Mouse (Mus musculus): Measurements from ENCODE around the gene Lap3. TPM values are rescaled to one million over a fixed set of nuclear protein-coding genes. Genes with fewer than 3 reads are reported as not detected.

The Lap3 gene
- polyA plus RNA-seq, 1 experiment from 2014 or later: 109 TPM

DNA sequence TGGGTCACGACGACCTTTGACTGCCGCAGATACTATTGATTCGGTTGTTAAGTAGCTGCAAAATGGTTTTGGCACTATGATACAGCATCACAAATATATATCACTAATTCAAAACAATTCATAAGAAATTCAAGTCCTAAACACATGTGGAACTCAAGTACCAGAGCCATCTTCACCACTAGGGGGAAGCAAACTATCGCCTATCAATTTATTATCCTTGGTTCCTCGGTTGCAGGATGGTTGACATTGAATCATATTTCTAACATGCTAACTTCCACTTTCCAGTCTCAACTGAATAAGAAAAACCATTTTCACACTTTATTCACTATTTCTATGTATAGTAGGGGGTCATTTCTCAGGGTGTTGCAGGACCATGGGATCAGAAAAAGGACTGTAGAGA, 19.0 kb upstream of the Lap3 start:
- no peaks in the 10 kb centered on the region for H3K36me3 ChIP-seq (ENCODE audit: insufficient read depth, low read length)

GRCm38 (mm10) chr5:45474758-45475157, 18.4 kb upstream of the Lap3 start:
- 75% methylated on average over 3 of the region's 4 CpGs for WGBS
- H3K4me2 ChIP-seq (replicated peaks; ENCODE audit: low read depth, low read length): no peak overlapping the region
- no peak for ATAC-seq (ENCODE audit: low FRiP score, low TSS enrichment)
- H3K9me3 ChIP-seq (ENCODE audit: low read length): no peaks in the 10 kb centered on the region
- H3K4me1 ChIP-seq (ENCODE audit: insufficient read depth, low read length): peaks cover 7% of the 10 kb centered on the region; the same call in 1 of the 2 replicates
- no peaks in the 10 kb centered on the region for H3K36me3 ChIP-seq (ENCODE audit: insufficient read depth, low read length)
- H3K27ac ChIP-seq (ENCODE audit: low read length): no peak overlapping the region
- H3K9ac ChIP-seq (replicated peaks; ENCODE audit: low read length): no peak overlapping the region
- H3K27me3 ChIP-seq (ENCODE audit: insufficient read depth, low read length): no peaks in the 10 kb centered on the region
- no peak overlapping the region for H3K4me3 ChIP-seq (ENCODE audit: low read length)

More for the DNA sequence above, 19.0 kb upstream of the Lap3 start:
- Histone ChIP-seq H3K4me1 (ENCODE audit: insufficient read depth, low read length) (peaks cover 7% of the 10 kb centered on the region; the same call in 1 of the 2 replicates), H3K27me3 (ENCODE audit: insufficient read depth, low read length) (no peaks in the 10 kb centered on the region), H3K9me3 (ENCODE audit: low read length) (no peaks in the 10 kb centered on the region), H3K4me2 (replicated peaks; ENCODE audit: low read depth, low read length) (no peak overlapping the region), H3K9ac (replicated peaks; ENCODE audit: low read length) (no peak overlapping the region), H3K27ac (ENCODE audit: low read length) (no peak overlapping the region), H3K4me3 (ENCODE audit: low read length) (no peak overlapping the region)
- ATAC-seq (ENCODE audit: low FRiP score, low TSS enrichment): no peak
- WGBS: 24% methylated on average over 6 of the region's 6 CpGs

DNA sequence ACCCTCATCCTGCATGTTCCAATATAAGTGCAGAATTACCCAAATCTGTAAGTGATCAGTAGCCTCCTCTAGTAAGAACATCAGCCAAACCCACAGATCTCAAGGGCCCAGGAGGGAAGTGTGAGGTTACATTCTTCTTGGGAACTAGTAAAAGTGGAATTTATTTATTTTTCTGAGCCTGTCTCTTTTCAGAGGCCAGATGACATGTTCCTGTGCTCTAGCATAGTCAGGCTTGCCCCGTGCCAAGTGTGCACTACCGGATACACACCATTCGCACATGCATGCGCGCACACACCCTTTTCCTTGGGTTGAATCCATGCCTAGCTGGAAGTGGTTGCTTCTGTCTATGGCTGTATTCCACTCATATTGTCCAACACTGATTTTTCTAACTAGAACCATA, 17.4 kb upstream of the Lap3 start:
- peaks cover 7% of the 10 kb centered on the region; the same call in 1 of the 2 replicates for H3K4me1 ChIP-seq (ENCODE audit: insufficient read depth, low read length)
- no peak overlapping the region for H3K4me3 ChIP-seq (ENCODE audit: low read length)
- H3K27me3 ChIP-seq (ENCODE audit: insufficient read depth, low read length): no peaks in the 10 kb centered on the region
- no peak for ATAC-seq (ENCODE audit: low FRiP score, low TSS enrichment)
- H3K36me3 ChIP-seq (ENCODE audit: insufficient read depth, low read length): no peaks in the 10 kb centered on the region
- no peak overlapping the region for H3K27ac ChIP-seq (ENCODE audit: low read length)
- H3K4me2 ChIP-seq (replicated peaks; ENCODE audit: low read depth, low read length): no peak overlapping the region
- 80% methylated on average over 5 of the region's 5 CpGs for WGBS
- no peaks in the 10 kb centered on the region for H3K9me3 ChIP-seq (ENCODE audit: low read length)
- no peak overlapping the region for H3K9ac ChIP-seq (replicated peaks; ENCODE audit: low read length)

GRCm38 (mm10) chr5:45476288-45476687, 16.9 kb upstream of the Lap3 start:
- Histone ChIP-seq H3K4me2 (replicated peaks; ENCODE audit: low read depth, low read length) (no peak overlapping the region), H3K9me3 (ENCODE audit: low read length) (no peaks in the 10 kb centered on the region), H3K27me3 (ENCODE audit: insufficient read depth, low read length) (no peaks in the 10 kb centered on the region), H3K4me1 (ENCODE audit: insufficient read depth, low read length) (peaks cover 7% of the 10 kb centered on the region; the same call in 1 of the 2 replicates), H3K27ac (ENCODE audit: low read length) (no peak overlapping the region), H3K9ac (replicated peaks; ENCODE audit: low read length) (no peak overlapping the region), H3K4me3 (ENCODE audit: low read length) (no peak overlapping the region), H3K36me3 (ENCODE audit: insufficient read depth, low read length) (no peaks in the 10 kb centered on the region)
- no peak for ATAC-seq (ENCODE audit: low FRiP score, low TSS enrichment)
- WGBS: 36% methylated on average over 6 of the region's 6 CpGs

DNA sequence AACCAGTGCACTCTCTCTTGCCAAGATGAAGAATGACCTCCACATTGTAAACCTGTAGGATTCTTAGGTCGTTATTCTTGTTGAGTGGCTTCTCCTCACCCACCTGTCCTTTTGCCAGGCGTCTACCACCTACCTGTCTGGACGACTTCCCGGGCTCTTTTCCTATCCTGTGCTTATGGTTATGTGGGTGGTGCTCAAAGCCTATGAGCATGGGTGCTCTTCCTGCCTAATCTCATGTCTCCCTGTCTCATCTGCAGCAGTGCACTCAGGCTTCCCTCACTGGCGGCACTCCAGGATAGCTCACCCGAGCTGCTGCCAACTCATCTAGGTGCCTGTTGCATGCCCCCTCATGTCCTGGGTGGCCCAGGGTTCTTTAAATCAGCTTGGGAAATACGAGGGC, 15.6 kb upstream of the Lap3 start:
- Histone ChIP-seq H3K9ac (replicated peaks; ENCODE audit: low read length) (no peak overlapping the region), H3K4me3 (ENCODE audit: low read length) (no peak overlapping the region), H3K4me1 (ENCODE audit: insufficient read depth, low read length) (peaks cover 7% of the 10 kb centered on the region; the same call in 1 of the 2 replicates), H3K27me3 (ENCODE audit: insufficient read depth, low read length) (no peaks in the 10 kb centered on the region), H3K27ac (ENCODE audit: low read length) (no peak overlapping the region), H3K9me3 (ENCODE audit: low read length) (no peaks in the 10 kb centered on the region), H3K36me3 (ENCODE audit: insufficient read depth, low read length) (no peaks in the 10 kb centered on the region), H3K4me2 (replicated peaks; ENCODE audit: low read depth, low read length) (no peak overlapping the region)
- no peak for ATAC-seq (ENCODE audit: low FRiP score, low TSS enrichment)
- WGBS: 82% methylated on average over 7 of the region's 7 CpGs

GRCm38 (mm10) chr5:45480066-45480465, 13.1 kb upstream of the Lap3 start:
- H3K27ac ChIP-seq (ENCODE audit: low read length): no peak overlapping the region
- H3K9ac ChIP-seq (replicated peaks; ENCODE audit: low read length): no peak overlapping the region
- no peaks in the 10 kb centered on the region for H3K36me3 ChIP-seq (ENCODE audit: insufficient read depth, low read length)
- peaks cover 7% of the 10 kb centered on the region; the same call in 1 of the 2 replicates for H3K4me1 ChIP-seq (ENCODE audit: insufficient read depth, low read length)
- no peak for ATAC-seq (ENCODE audit: low FRiP score, low TSS enrichment)
- no peaks in the 10 kb centered on the region for H3K9me3 ChIP-seq (ENCODE audit: low read length)
- 96% methylated on average over 1 of the region's 1 CpGs for WGBS
- H3K4me2 ChIP-seq (replicated peaks; ENCODE audit: low read depth, low read length): no peak overlapping the region
- H3K4me3 ChIP-seq (ENCODE audit: low read length): no peak overlapping the region
- no peaks in the 10 kb centered on the region for H3K27me3 ChIP-seq (ENCODE audit: insufficient read depth, low read length)

- no peaks in the 10 kb centered on the region for H3K9me3 ChIP-seq (ENCODE audit: low read length)
- H3K4me2 ChIP-seq (replicated peaks; ENCODE audit: low read depth, low read length): no peak overlapping the region
- H3K36me3 ChIP-seq (ENCODE audit: insufficient read depth, low read length): no peaks in the 10 kb centered on the region
- no peaks in the 10 kb centered on the region for H3K27me3 ChIP-seq (ENCODE audit: insufficient read depth, low read length)
- ATAC-seq (ENCODE audit: low FRiP score, low TSS enrichment): no peak
- H3K27ac ChIP-seq (ENCODE audit: low read length): no peak overlapping the region
- no peak overlapping the region for H3K4me3 ChIP-seq (ENCODE audit: low read length)
- peaks cover 3% of the 10 kb centered on the region; the same call in 1 of the 2 replicates for H3K4me1 ChIP-seq (ENCODE audit: insufficient read depth, low read length)
- H3K9ac ChIP-seq (replicated peaks; ENCODE audit: low read length): no peak overlapping the region
- WGBS: 85% methylated on average over 2 of the region's 2 CpGs
Observed at GRCm38 (mm10) chr5:45481125-45481524, 12.0 kb upstream of the Lap3 start.

GRCm38 (mm10) chr5:45482607-45483006, 10.6 kb upstream of the Lap3 start:
- no peak overlapping the region for H3K4me3 ChIP-seq (ENCODE audit: low read length)
- H3K36me3 ChIP-seq (ENCODE audit: insufficient read depth, low read length): no peaks in the 10 kb centered on the region
- no peaks in the 10 kb centered on the region for H3K27me3 ChIP-seq (ENCODE audit: insufficient read depth, low read length)
- H3K27ac ChIP-seq (ENCODE audit: low read length): no peak overlapping the region
- no peak for ATAC-seq (ENCODE audit: low FRiP score, low TSS enrichment)
- H3K9ac ChIP-seq (replicated peaks; ENCODE audit: low read length): no peak overlapping the region
- 61% methylated on average over 3 of the region's 3 CpGs for WGBS
- no peaks in the 10 kb centered on the region for H3K4me1 ChIP-seq (ENCODE audit: insufficient read depth, low read length)
- no peaks in the 10 kb centered on the region for H3K9me3 ChIP-seq (ENCODE audit: low read length)
- H3K4me2 ChIP-seq (replicated peaks; ENCODE audit: low read depth, low read length): no peak overlapping the region

DNA sequence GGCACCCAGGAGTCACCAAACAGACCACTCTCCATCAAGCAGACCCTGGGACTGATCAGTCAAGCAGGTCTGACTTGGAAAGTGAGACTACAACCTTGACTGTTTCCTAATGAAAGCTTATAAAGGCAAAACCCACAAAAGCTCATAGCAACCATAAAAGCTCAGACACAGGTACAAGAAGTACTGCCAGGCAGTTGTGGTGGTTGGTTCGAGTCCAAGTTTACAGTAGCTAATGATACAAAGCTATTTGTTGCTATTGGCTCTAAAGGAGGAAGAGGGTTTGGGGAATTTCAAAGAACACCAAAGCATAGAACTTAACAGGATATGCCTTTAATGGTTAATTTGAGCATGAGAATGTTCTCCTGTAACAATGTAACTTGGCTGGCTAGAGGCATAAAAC, 9.5 kb upstream of the Lap3 start:
- ATAC-seq (ENCODE audit: low FRiP score, low TSS enrichment): no peak
- Histone ChIP-seq H3K9me3 (ENCODE audit: low read length) (no peaks in the 10 kb centered on the region), H3K9ac (replicated peaks; ENCODE audit: low read length) (no peak overlapping the region), H3K36me3 (ENCODE audit: insufficient read depth, low read length) (no peaks in the 10 kb centered on the region), H3K27ac (ENCODE audit: low read length) (no peak overlapping the region), H3K27me3 (ENCODE audit: insufficient read depth, low read length) (no peaks in the 10 kb centered on the region), H3K4me1 (ENCODE audit: insufficient read depth, low read length) (no peaks in the 10 kb centered on the region), H3K4me2 (replicated peaks; ENCODE audit: low read depth, low read length) (no peak overlapping the region), H3K4me3 (ENCODE audit: low read length) (no peak overlapping the region)
- 85% methylated on average over 1 of the region's 1 CpGs for WGBS

DNA sequence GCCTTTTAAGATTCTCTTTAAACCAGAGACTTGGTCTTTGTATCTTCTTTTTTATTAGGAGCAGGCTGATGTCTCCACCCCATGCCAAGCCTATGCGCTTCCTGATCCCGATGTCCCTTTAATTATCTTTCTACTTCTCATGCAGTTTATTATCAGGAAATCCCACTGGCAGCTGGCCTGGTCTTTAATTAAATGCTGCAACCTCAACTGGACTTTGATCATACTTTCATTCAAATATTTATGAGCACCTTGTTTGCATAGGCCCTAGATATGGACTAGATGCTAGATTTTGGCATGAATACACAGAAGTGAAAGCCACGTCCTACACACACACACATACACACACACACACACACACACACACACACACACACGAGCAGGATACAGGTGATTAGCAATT, 1.4 kb upstream of the Lap3 start:
- no peak overlapping the region for H3K4me2 ChIP-seq (replicated peaks; ENCODE audit: low read depth, low read length)
- 66% methylated on average over 4 of the region's 4 CpGs for WGBS
- peaks cover 9% of the 10 kb centered on the region; the same call in 1 of the 2 replicates for H3K36me3 ChIP-seq (ENCODE audit: insufficient read depth, low read length)
- peaks cover 16% of the 10 kb centered on the region for H3K4me1 ChIP-seq (ENCODE audit: insufficient read depth, low read length)
- no peak overlapping the region for H3K27ac ChIP-seq (ENCODE audit: low read length)
- no peaks in the 10 kb centered on the region for H3K27me3 ChIP-seq (ENCODE audit: insufficient read depth, low read length)
- H3K9ac ChIP-seq (replicated peaks; ENCODE audit: low read length): no peak overlapping the region
- H3K9me3 ChIP-seq (ENCODE audit: low read length): no peaks in the 10 kb centered on the region
- no peak overlapping the region for H3K4me3 ChIP-seq (ENCODE audit: low read length)
- no peak for ATAC-seq (ENCODE audit: low FRiP score, low TSS enrichment)

Measured in kidney, embryonic 16.5 days (tissue).